ENCODE assay signal across 14 mouse cellular contexts in the genomic region with DNA sequence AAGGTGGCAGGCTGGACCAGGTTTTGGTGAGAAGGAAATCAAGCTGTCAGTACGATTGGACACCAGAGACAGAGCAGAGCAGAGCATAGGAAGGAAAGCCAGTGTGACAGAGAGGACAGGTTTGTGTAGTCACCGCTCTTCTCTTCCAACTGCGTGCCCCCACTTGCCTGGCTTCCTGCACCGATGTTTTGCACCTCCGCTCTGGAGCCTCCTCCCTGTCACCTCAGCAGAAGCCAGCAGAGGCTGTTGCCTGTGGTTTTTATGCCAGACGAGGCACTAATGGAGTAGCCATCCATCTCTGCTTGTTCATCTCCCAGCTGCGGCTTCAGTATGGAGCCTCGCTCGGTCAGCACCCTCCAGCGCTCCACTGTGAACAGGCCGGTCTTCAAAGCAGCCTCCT. TPM values are rescaled to one million over a fixed set of nuclear protein-coding genes. Genes with fewer than 3 reads are reported as not detected.
DNase-seq lines count a peak whose midpoint lies in the region; ATAC-seq and TF ChIP-seq lines count a peak whose summit lies in the region.
"Had no signal": no experiment of that assay in that cellular context is flagged by ENCODE, and none has a peak within 500 bp of the region (broad histone marks: within the 10 kb centered on the region; RNA-seq: fewer than 3 reads in every experiment).

No protein-coding gene starts in this region.

- TF ChIP-seq EP300 in stomach, postnatal 0 days (optimal IDR thresholded peaks at IDR 0.05), result no peak

- H3K9ac ChIP-seq in neural tube, embryonic 11.5 days (ENCODE audit: low read length), result no peak overlapping the region
- H3K9ac ChIP-seq in limb, embryonic 13.5 days, result peak overlapping the region; percentile 69; the same call in 1 of the 2 replicates
- H3K9ac ChIP-seq in stomach, postnatal 0 days (ENCODE audit: low read length), result no peak overlapping the region; the same call in 1 of the 2 replicates
- H3K9ac ChIP-seq in liver, embryonic 11.5 days (ENCODE audit: low read depth, low read length), result no peak overlapping the region
- H3K9ac ChIP-seq: liver, embryonic 14.5 days had no signal

- peaks cover 5% of the 10 kb centered on the region; the same call in 1 of the 2 replicates for H3K36me3 ChIP-seq in neural tube, embryonic 11.5 days (ENCODE audit: control insufficient read depth, insufficient read depth, low read length)
- peaks cover 42% of the 10 kb centered on the region for H3K36me3 ChIP-seq in limb, embryonic 13.5 days
- H3K36me3 ChIP-seq in stomach, postnatal 0 days (ENCODE audit: control insufficient read depth, insufficient read depth, low read length), result peaks cover 3% of the 10 kb centered on the region; the same call in 1 of the 2 replicates
- H3K36me3 ChIP-seq in liver, embryonic 11.5 days (ENCODE audit: control insufficient read depth, insufficient read depth, low read length), result peaks cover 3% of the 10 kb centered on the region; the same call in 1 of the 2 replicates

- ATAC-seq in neural tube, embryonic 11.5 days (ENCODE audit: insufficient read depth, low FRiP score, low TSS enrichment), result peak; percentile 45; the same call in 1 of the 2 replicates
- no peak for ATAC-seq in limb, embryonic 13.5 days (ENCODE audit: low FRiP score, low read depth)
- no peak for ATAC-seq in stomach, postnatal 0 days (ENCODE audit: low FRiP score, low TSS enrichment)
- no peak for ATAC-seq in liver, embryonic 11.5 days (replicated peaks; ENCODE audit: low FRiP score)
- ATAC-seq: activated CD4-positive, CD25-positive, alpha-beta regulatory T cell, adult 4 months; CD4-positive, CD25-positive, alpha-beta regulatory T cell, adult 4 months had no signal

- H3K27me3 ChIP-seq in neural tube, embryonic 11.5 days (ENCODE audit: control insufficient read depth, insufficient read depth, low read length), result no peaks in the 10 kb centered on the region
- no peaks in the 10 kb centered on the region for H3K27me3 ChIP-seq in limb, embryonic 13.5 days
- no peaks in the 10 kb centered on the region for H3K27me3 ChIP-seq in stomach, postnatal 0 days (ENCODE audit: control insufficient read depth, insufficient read depth, low read length)
- peaks cover 17% of the 10 kb centered on the region for H3K27me3 ChIP-seq in liver, embryonic 11.5 days (replicated peaks; ENCODE audit: control insufficient read depth, insufficient read depth, low read length)

- no peak for TF ChIP-seq CTCF in stomach, postnatal 0 days (IDR thresholded peaks at IDR 0.05; ENCODE audit: low read depth)

- peak overlapping the region; percentile 44; the same call in 1 of the 2 replicates for H3K4me2 ChIP-seq in neural tube, embryonic 11.5 days (ENCODE audit: low read depth)
- H3K4me2 ChIP-seq in limb, embryonic 13.5 days (replicated peaks), result peak overlapping the region; percentile 70
- H3K4me2 ChIP-seq in stomach, postnatal 0 days (replicated peaks; ENCODE audit: low read depth), result no peak overlapping the region
- no peak overlapping the region for H3K4me2 ChIP-seq in liver, embryonic 11.5 days

- no peak overlapping the region for H3K4me3 ChIP-seq in neural tube, embryonic 11.5 days (ENCODE audit: low read depth, low read length)
- no peak overlapping the region for H3K4me3 ChIP-seq in limb, embryonic 13.5 days
- H3K4me3 ChIP-seq in stomach, postnatal 0 days (ENCODE audit: low read depth, low read length), result no peak overlapping the region
- no peak overlapping the region for H3K4me3 ChIP-seq in liver, embryonic 11.5 days (ENCODE audit: low read depth, low read length)

- 45% methylated on average over 11 of the region's 11 CpGs for WGBS in neural tube, embryonic 11.5 days
- WGBS in limb, embryonic 13.5 days, result 39% methylated on average over 11 of the region's 11 CpGs
- 61% methylated on average over 11 of the region's 11 CpGs for WGBS in stomach, postnatal 0 days
- WGBS in liver, embryonic 11.5 days, result 44% methylated on average over 11 of the region's 11 CpGs

- peak; percentile 90 for DNase-seq in heart, adult 11 months
- no peak for DNase-seq in heart, adult 9 months (ENCODE audit: low spot score in 2 of 2)
- DNase-seq in neural tube, embryonic 11.5 days (ENCODE audit: low spot score), result no peak
- no peak for DNase-seq in neural tube, embryonic 10.5 days (ENCODE audit: extremely low spot score, low spot score)
- no peak for DNase-seq in stomach, postnatal 0 days (ENCODE audit: low spot score)
- DNase-seq in thymus, postnatal 14 days, result no peak
- DNase-seq in liver, embryonic 11.5 days (ENCODE audit: low spot score), result no peak
- DNase-seq: cerebellum, adult 9-11 months; kidney, postnatal 14 days had no signal

- no peaks in the 10 kb centered on the region for H3K9me3 ChIP-seq in neural tube, embryonic 11.5 days (ENCODE audit: control insufficient read depth, low read length)
- no peaks in the 10 kb centered on the region for H3K9me3 ChIP-seq in limb, embryonic 13.5 days
- H3K9me3 ChIP-seq in stomach, postnatal 0 days (ENCODE audit: control insufficient read depth, low read length), result no peaks in the 10 kb centered on the region
- no peaks in the 10 kb centered on the region for H3K9me3 ChIP-seq in liver, embryonic 11.5 days (ENCODE audit: control insufficient read depth, low read length)
- H3K9me3 ChIP-seq: megakaryocyte, embryonic 14.5 days had no signal

- no peak overlapping the region for H3K27ac ChIP-seq in neural tube, embryonic 11.5 days (ENCODE audit: low read depth, low read length)
- H3K27ac ChIP-seq in limb, embryonic 13.5 days, result no peak overlapping the region
- H3K27ac ChIP-seq in stomach, postnatal 0 days (replicated peaks), result peak overlapping the region; percentile 79
- no peak overlapping the region for H3K27ac ChIP-seq in liver, embryonic 11.5 days (ENCODE audit: low read depth, low read length)
- H3K27ac ChIP-seq: liver, embryonic 14.5 days had no signal

- peaks cover 23% of the 10 kb centered on the region for H3K4me1 ChIP-seq in neural tube, embryonic 11.5 days (ENCODE audit: control insufficient read depth, insufficient read depth, low read length)
- H3K4me1 ChIP-seq in limb, embryonic 13.5 days, result peaks cover 55% of the 10 kb centered on the region
- peaks cover 6% of the 10 kb centered on the region for H3K4me1 ChIP-seq in stomach, postnatal 0 days (replicated peaks; ENCODE audit: control insufficient read depth, insufficient read depth)
- H3K4me1 ChIP-seq in liver, embryonic 11.5 days (replicated peaks; ENCODE audit: control insufficient read depth, insufficient read depth, low read length), result peaks cover 16% of the 10 kb centered on the region

RNA-seq across cellular contexts. Expression of a gene that starts 7.6 kb away (rescaled TPM):
- 20.6 and 22.1 TPM in 2 replicates for polyA plus RNA-seq in neural tube, embryonic 11.5 days (2014; fragmentation: Nextera tagmentation; extraction: Ambion mirVana)
- 64.7 and 74.1 TPM in 2 replicates for polyA plus RNA-seq in limb, embryonic 13.5 days (2015; fragmentation: Nextera tagmentation; extraction: Ambion mirVana)
- 18.5 and 20.4 TPM in 2 replicates for polyA plus RNA-seq in stomach, postnatal 0 days (2015; fragmentation: Nextera tagmentation; extraction: Ambion mirVana)
- 14.7 and 15.4 TPM in 2 replicates for polyA plus RNA-seq in liver, embryonic 11.5 days (2014; fragmentation: Nextera tagmentation; extraction: Ambion mirVana)
- polyA plus RNA-seq: activated CD4-positive, CD25-positive, alpha-beta regulatory T cell, adult 4 months had no signal

RNA-seq across cellular contexts. Expression of a gene that starts 13.3 kb away (rescaled TPM):
- polyA plus RNA-seq in neural tube, embryonic 11.5 days (2014; fragmentation: Nextera tagmentation; extraction: Ambion mirVana), result 12.2 and 14.5 TPM in 2 replicates
- 6.9 and 7.4 TPM in 2 replicates for polyA plus RNA-seq in limb, embryonic 13.5 days (2015; fragmentation: Nextera tagmentation; extraction: Ambion mirVana)
- polyA plus RNA-seq in stomach, postnatal 0 days (2015; fragmentation: Nextera tagmentation; extraction: Ambion mirVana), result 1.6 and 1.7 TPM in 2 replicates
- polyA plus RNA-seq in liver, embryonic 11.5 days (2014; fragmentation: Nextera tagmentation; extraction: Ambion mirVana), result 2.3 and 4.3 TPM in 2 replicates

RNA-seq across cellular contexts. Expression of a gene that starts 13.3 kb away (rescaled TPM):
- polyA plus RNA-seq in neural tube, embryonic 11.5 days (2014; fragmentation: Nextera tagmentation; extraction: Ambion mirVana), result 1.4 and 1.5 TPM in 2 replicates
- 3.7 and 3.8 TPM in 2 replicates for polyA plus RNA-seq in limb, embryonic 13.5 days (2015; fragmentation: Nextera tagmentation; extraction: Ambion mirVana)
- 1.1 TPM in 2 replicates for polyA plus RNA-seq in stomach, postnatal 0 days (2015; fragmentation: Nextera tagmentation; extraction: Ambion mirVana)
- polyA plus RNA-seq in liver, embryonic 11.5 days (2014; fragmentation: Nextera tagmentation; extraction: Ambion mirVana), result 0.08 and 0.12 TPM in 2 replicates
- polyA plus RNA-seq: activated CD4-positive, CD25-positive, alpha-beta regulatory T cell, adult 4 months; CD4-positive, CD25-positive, alpha-beta regulatory T cell, adult 4 months had no signal

RNA-seq across cellular contexts. Expression of a gene that starts 17.7 kb away (rescaled TPM):
- 19.8 and 23.4 TPM in 2 replicates for polyA plus RNA-seq in neural tube, embryonic 11.5 days (2014; fragmentation: Nextera tagmentation; extraction: Ambion mirVana)
- polyA plus RNA-seq in limb, embryonic 13.5 days (2015; fragmentation: Nextera tagmentation; extraction: Ambion mirVana), result 12.4 and 12.8 TPM in 2 replicates
- 7.7 and 9.4 TPM in 2 replicates for polyA plus RNA-seq in stomach, postnatal 0 days (2015; fragmentation: Nextera tagmentation; extraction: Ambion mirVana)
- 15.8 and 17.6 TPM in 2 replicates for polyA plus RNA-seq in liver, embryonic 11.5 days (2014; fragmentation: Nextera tagmentation; extraction: Ambion mirVana)

RNA-seq across cellular contexts. Expression of a gene that starts 21.5 kb away (rescaled TPM):
- 169 and 177 TPM in 2 replicates for polyA plus RNA-seq in neural tube, embryonic 11.5 days (2014; fragmentation: Nextera tagmentation; extraction: Ambion mirVana)
- 161 and 169 TPM in 2 replicates for polyA plus RNA-seq in limb, embryonic 13.5 days (2015; fragmentation: Nextera tagmentation; extraction: Ambion mirVana)
- 57.4 and 59.4 TPM in 2 replicates for polyA plus RNA-seq in stomach, postnatal 0 days (2015; fragmentation: Nextera tagmentation; extraction: Ambion mirVana)
- 45.1 and 50.3 TPM in 2 replicates for polyA plus RNA-seq in liver, embryonic 11.5 days (2014; fragmentation: Nextera tagmentation; extraction: Ambion mirVana)

Comparison
In these comparisons a context has a peak if more than half of its experiments do, and no peak if none do; other contexts are left out.
1. H3K4me2 ChIP-seq: peak in neural tube, embryonic 11.5 days (single experiment) and limb, embryonic 13.5 days (single experiment); none in stomach, postnatal 0 days (single experiment) and liver, embryonic 11.5 days (single experiment).